Mouse (Mus musculus): ENCODE data around the gene Cers5. TPM values are rescaled to one million over a fixed set of nuclear protein-coding genes. Genes with fewer than 3 reads are reported as not detected.

Cers5 gene
- total RNA-seq, 2 experiments from 2014 or later = 45.3 to 75.6 TPM

GRCm38 (mm10) chr15:99791003-99791402 is 18.3 kb upstream of the Cers5 start:
- ATAC-seq (ENCODE audit: poor library complexity, severe bottlenecking) = no peak

- no peak for ATAC-seq (ENCODE audit: poor library complexity, severe bottlenecking)
Observed at GRCm38 (mm10) chr15:99790464-99790863, 17.8 kb upstream of the Cers5 start.

GRCm38 (mm10) chr15:99787625-99788120 is 15.0 kb upstream of the Cers5 start:
- ATAC-seq (ENCODE audit: poor library complexity, severe bottlenecking) = no peak

- ATAC-seq (ENCODE audit: poor library complexity, severe bottlenecking) = no peak
Observed at GRCm38 (mm10) chr15:99778677-99779335, 6.1 kb upstream of the Cers5 start.

- no peak; the same call in 1 of the 2 replicates for ATAC-seq (ENCODE audit: poor library complexity, severe bottlenecking)
Observed at GRCm38 (mm10) chr15:99778148-99778547, 5.5 kb upstream of the Cers5 start.

- ATAC-seq (ENCODE audit: poor library complexity, severe bottlenecking) = no peak
Observed at GRCm38 (mm10) chr15:99772925-99773324, 240 bp upstream of the Cers5 start.

- ATAC-seq (ENCODE audit: poor library complexity, severe bottlenecking) = peak; percentile 94
Observed at GRCm38 (mm10) chr15:99772277-99772880, 306 bp downstream of the Cers5 start.

GRCm38 (mm10) chr15:99771601-99772276 is 946 bp downstream of the Cers5 start:
- ATAC-seq (ENCODE audit: poor library complexity, severe bottlenecking) = peak; percentile 43

GRCm38 (mm10) chr15:99771004-99771500 is 1.6 kb downstream of the Cers5 start:
- ATAC-seq (ENCODE audit: poor library complexity, severe bottlenecking) = no peak

GRCm38 (mm10) chr15:99768761-99769160 is 3.9 kb downstream of the Cers5 start:
- ATAC-seq (ENCODE audit: poor library complexity, severe bottlenecking) = no peak

- no peak for ATAC-seq (ENCODE audit: poor library complexity, severe bottlenecking)
Observed at GRCm38 (mm10) chr15:99767467-99767866, 5.2 kb downstream of the Cers5 start.

GRCm38 (mm10) chr15:99754204-99754603 is 18.5 kb downstream of the Cers5 start:
- ATAC-seq (ENCODE audit: poor library complexity, severe bottlenecking) = no peak

- ATAC-seq (ENCODE audit: poor library complexity, severe bottlenecking) = no peak
Observed at GRCm38 (mm10) chr15:99740229-99740628, 32.5 kb downstream of the Cers5 start.

- no peak for ATAC-seq (ENCODE audit: poor library complexity, severe bottlenecking)
Observed at GRCm38 (mm10) chr15:99736675-99737074, 36.0 kb downstream of the Cers5 start.

GRCm38 (mm10) chr15:99735631-99736030 is 37.1 kb downstream of the Cers5 start:
- no peak for ATAC-seq (ENCODE audit: poor library complexity, severe bottlenecking)

GRCm38 (mm10) chr15:99733186-99733585 is 39.5 kb downstream of the Cers5 start:
- no peak for ATAC-seq (ENCODE audit: poor library complexity, severe bottlenecking)

- ATAC-seq (ENCODE audit: poor library complexity, severe bottlenecking) = no peak
Observed at GRCm38 (mm10) chr15:99731678-99732077, 41.0 kb downstream of the Cers5 start.

GRCm38 (mm10) chr15:99731167-99731566 is 41.5 kb downstream of the Cers5 start:
- ATAC-seq (ENCODE audit: poor library complexity, severe bottlenecking) = no peak

- no peak for ATAC-seq (ENCODE audit: poor library complexity, severe bottlenecking)
Observed at GRCm38 (mm10) chr15:99729056-99729783, 43.5 kb downstream of the Cers5 start.

- ATAC-seq (ENCODE audit: poor library complexity, severe bottlenecking) = no peak
Observed at GRCm38 (mm10) chr15:99728211-99728610, 44.5 kb downstream of the Cers5 start.

- no peak for ATAC-seq (ENCODE audit: poor library complexity, severe bottlenecking)
Observed at GRCm38 (mm10) chr15:99727525-99727924, 45.2 kb downstream of the Cers5 start.
